Mouse (Mus musculus) cerebellum, adult 2 months (tissue): ENCODE results near the gene Sox15. TPM values are rescaled to one million over a fixed set of nuclear protein-coding genes. Genes with fewer than 3 reads are reported as not detected.

ENCODE experiments used
- DNase-seq, 2 experiments: peaks; one replicate each; pipeline ENCODE4 v3.0.0; 2021
- H3K27ac ChIP-seq: fragments of 200-500 bp; 2 replicates; pipeline ENCODE4 v1.5.1; 2012; ENCODE audit warnings: low read length, control low read depth, inconsistent platforms; ENCODE audit not compliant: insufficient read depth
- H3K27me3 ChIP-seq: fragments of 200-500 bp; 2 replicates; pipeline ENCODE4 v1.6.1; 2012; ENCODE audit warnings: inconsistent platforms, mild to moderate bottlenecking, low read length, moderate library complexity; ENCODE audit not compliant: control insufficient read depth, insufficient read depth
- H3K4me1 ChIP-seq: fragments of 200-500 bp; 2 replicates; pipeline ENCODE4 v1.6.1; 2011; ENCODE audit warnings: low read length; ENCODE audit not compliant: control insufficient read depth, insufficient read depth
- H3K4me3 ChIP-seq: fragments of 200-500 bp; replicated peaks from 2 replicates; pipeline ENCODE3; 2011; ENCODE audit warnings: mild to moderate bottlenecking, low read depth, low read length, control low read depth; ENCODE audit not compliant: insufficient read depth
- CTCF ChIP-seq: fragments of 200-500 bp; IDR thresholded peaks from 2 replicates; pipeline ENCODE4 v1.5.1; 2011; ENCODE audit warnings: low read depth, mild to moderate bottlenecking, control low read depth, low read length, moderate library complexity, borderline replicate concordance; ENCODE audit not compliant: insufficient read depth
- POLR2A ChIP-seq: fragments of 200-500 bp; IDR thresholded peaks from 2 replicates; pipeline ENCODE4 v1.6.1; 2011; ENCODE audit warnings: low read length, control low read depth, borderline replicate concordance; ENCODE audit not compliant: insufficient read depth
- WGBS: fragments of 180-500 bp; shearing (Covaris S2); methylation state at CpG from one replicate; pipeline ENCODE4 v1.1.7; 2018; 5-methylcytosine and 5-hydroxymethylcytosine counted together
- polyA plus RNA-seq: library from polyadenylated mRNA; depleted of rRNA; stranded (reverse); fragments of >200 nt; gene quantifications from 2 replicates; pipeline ENCODE4 v1.2.3, GENCODE M21; 2012

The Sox15 gene
- polyA plus RNA-seq, 1 experiment = not detected

DNA sequence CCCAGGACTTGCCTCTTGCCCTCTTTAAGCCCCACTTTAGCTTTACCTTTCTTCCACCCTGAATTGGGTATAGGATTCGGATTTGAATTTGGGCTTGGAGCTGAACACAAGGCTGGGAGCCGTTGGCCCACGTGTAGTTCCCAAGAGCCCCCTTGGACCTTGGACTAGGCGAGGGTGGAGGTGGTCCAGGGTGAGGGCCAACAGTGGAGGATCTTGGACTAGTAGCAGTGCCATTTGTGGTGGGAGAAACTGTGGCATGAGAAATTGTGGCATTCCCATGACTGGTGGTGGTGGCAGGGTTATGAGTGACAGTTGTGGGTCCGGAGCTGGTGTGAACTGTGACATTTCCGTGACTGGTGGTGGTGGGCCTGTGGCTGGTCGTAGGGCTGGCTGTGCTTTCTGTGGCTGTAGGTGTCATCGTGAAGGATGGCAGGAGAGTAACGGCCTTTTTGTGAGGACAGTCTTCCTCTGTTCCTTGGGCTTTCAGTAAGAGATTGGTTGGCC, 10.4 kb downstream of the Sox15 start:
- no peak overlapping the region for H3K4me3 ChIP-seq
- WGBS = 60% methylated on average over 9 of the region's 9 CpGs
- TF ChIP-seq POLR2A = no peak
- TF ChIP-seq CTCF = no peak
- peaks cover 3% of the 10 kb centered on the region; the same call in 1 of the 2 replicates for H3K4me1 ChIP-seq
- H3K27ac ChIP-seq = no peak overlapping the region
- DNase-seq = no peak
- no peaks in the 10 kb centered on the region for H3K27me3 ChIP-seq

DNA sequence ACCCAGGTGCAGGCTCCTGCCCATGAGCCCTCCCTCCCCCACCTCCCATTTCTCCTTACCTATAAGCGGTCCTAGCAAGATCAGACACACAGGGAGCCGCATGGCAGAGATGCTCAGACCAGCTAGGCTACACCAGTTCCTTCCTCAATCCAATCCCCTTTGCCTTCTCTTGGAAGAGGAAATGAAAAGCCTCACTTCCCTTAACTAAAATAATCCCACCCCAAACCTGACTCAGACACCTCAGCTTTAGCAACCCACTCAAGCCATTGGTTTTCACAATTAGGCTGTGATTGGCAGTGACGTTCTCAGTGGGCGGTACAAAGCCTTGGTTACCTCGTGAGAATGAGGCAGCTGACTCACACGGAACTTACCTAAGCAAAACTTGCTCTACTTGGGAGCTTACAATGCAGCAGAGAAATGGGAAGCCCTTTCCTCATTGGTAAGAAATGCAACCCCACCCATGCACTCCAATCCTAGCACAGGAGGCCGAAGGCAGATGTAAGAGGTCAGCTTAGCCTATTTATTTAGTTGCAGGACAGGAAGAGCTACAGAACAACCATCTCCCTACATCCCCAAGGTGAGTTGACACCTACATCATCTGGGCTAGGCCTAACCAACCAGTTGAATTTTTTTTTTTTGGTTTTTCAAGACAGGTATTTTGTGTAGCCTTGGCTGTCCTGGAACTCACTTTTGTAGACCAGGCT, 11.0 kb downstream of the Sox15 start, which contains the start of gene Cd68:
Cd68 (minus strand) TSS at position 193 of the 704 bp plus-strand sequence.
- H3K27ac ChIP-seq = no peak within 1 kb of the TSS

DNA sequence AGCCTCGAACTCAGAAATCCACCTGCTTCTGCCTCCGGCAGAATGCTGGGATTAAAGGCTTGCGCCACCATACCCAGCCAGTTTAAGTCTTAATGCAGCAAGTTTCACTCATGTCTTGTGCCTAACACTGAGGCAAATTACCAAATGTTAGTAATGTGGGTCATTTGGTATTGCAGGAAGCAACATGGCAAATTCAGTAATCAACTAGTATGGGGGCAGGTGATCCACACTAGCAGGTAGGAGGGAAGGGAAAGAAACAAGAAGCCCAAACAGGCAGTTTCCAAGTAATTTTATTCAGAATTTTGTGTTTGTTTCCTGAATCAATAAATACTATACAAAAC, 11.5 kb downstream of the Sox15 start:
- DNase-seq = no peak
- 91% methylated on average over 3 of the region's 3 CpGs for WGBS

More for the DNA sequence above, 11.0 kb downstream of the Sox15 start, which contains the start of gene Cd68:
- H3K4me1 ChIP-seq = peaks cover 3% of the 10 kb centered on the region; the same call in 1 of the 2 replicates
- no peak within 1 kb of the TSS for H3K4me3 ChIP-seq
- no peak for DNase-seq
- no peaks in the 10 kb centered on the region for H3K27me3 ChIP-seq
- no peak for TF ChIP-seq CTCF
- no peak for TF ChIP-seq POLR2A
- 42% methylated on average over 7 of the region's 7 CpGs for WGBS

DNA sequence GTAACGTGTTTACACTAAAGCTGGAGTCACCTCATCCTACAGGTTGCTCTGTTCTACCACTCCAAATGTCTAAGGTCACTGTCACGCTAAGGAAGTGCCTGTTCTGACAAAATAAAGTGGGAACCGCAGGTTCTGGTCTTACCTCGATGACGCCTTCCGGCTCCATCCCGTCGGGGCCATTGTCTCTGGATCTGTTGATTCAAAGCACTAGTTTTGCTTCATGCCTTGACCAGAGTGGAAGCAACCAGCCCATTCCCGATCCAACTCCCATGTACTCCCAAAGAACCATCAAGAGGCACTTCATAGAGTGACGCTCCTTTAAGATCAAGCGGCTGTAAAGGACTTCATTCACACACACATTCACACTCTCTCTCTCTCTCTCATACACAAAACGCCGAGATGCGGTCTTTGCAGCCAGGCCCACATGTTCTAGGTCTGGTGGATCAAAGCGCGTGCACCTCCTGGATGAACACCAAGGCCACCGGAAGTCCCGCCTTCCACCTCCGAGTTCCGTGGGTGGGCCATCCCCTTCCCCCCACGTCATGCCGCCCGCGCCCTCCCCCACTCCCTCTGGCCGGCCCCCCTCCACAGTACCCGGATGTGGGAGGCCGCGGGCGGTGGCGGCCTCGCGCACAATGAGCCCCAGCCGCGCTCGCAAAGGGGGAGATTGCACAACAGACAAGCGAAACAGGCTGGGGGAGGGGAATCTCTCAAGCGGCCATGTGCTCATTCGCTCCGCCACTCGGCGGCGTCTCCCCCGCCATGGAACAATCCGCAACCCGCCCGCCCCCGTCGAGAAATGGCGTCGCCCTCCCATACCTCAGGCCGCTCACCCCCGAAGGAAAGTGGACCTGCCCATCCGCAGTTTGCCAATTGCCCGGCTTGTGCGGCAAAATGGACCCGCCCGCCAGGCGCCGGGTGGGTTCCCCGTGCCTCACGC, 15.9 kb downstream of the Sox15 start:
- DNase-seq = peak; percentile 95
- peak overlapping the region; percentile 82 for H3K4me3 ChIP-seq
- no peaks in the 10 kb centered on the region; the same call in 1 of the 2 replicates for H3K4me1 ChIP-seq
- H3K27me3 ChIP-seq = no peaks in the 10 kb centered on the region
- TF ChIP-seq CTCF = no peak
- peak; percentile 52; the same call in 1 of the 2 replicates for TF ChIP-seq POLR2A
- WGBS = under 1% methylated on average over 59 of the region's 61 CpGs
- peak overlapping the region; percentile 91 for H3K27ac ChIP-seq

More for the DNA sequence above, 11.5 kb downstream of the Sox15 start:
- Histone ChIP-seq H3K4me3 (no peak overlapping the region), H3K27ac (no peak overlapping the region), H3K4me1 (peaks cover 3% of the 10 kb centered on the region; the same call in 1 of the 2 replicates), H3K27me3 (no peaks in the 10 kb centered on the region)
- TF ChIP-seq POLR2A = no peak
- no peak for TF ChIP-seq CTCF

DNA sequence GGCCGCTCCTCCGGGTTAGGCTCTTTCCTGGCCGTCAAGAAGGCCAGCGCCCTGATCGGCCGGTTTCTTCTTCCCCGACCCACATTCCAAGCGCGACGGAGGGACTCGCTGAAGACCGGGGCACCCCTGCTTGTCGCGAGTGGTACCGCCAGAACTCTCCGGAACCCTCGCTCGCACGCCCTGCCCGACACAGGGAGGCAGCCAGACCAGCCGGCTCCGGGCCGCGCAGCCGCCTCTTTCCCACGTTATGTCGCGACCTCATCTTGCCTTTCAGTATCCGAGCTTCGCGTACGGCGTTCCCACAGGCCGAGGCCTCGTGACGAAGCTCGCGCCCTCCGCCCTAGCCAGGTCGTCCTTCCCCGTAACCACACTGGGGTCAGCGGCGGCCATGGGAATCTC, 16.6 kb downstream of the Sox15 start:
- H3K27me3 ChIP-seq = no peaks in the 10 kb centered on the region
- no peak for TF ChIP-seq POLR2A
- TF ChIP-seq CTCF = no peak
- H3K4me3 ChIP-seq = peak overlapping the region; percentile 82
- no peak for DNase-seq
- H3K27ac ChIP-seq = peak overlapping the region; percentile 91
- WGBS = under 1% methylated on average over 43 of the region's 43 CpGs
- H3K4me1 ChIP-seq = no peaks in the 10 kb centered on the region; the same call in 1 of the 2 replicates

DNA sequence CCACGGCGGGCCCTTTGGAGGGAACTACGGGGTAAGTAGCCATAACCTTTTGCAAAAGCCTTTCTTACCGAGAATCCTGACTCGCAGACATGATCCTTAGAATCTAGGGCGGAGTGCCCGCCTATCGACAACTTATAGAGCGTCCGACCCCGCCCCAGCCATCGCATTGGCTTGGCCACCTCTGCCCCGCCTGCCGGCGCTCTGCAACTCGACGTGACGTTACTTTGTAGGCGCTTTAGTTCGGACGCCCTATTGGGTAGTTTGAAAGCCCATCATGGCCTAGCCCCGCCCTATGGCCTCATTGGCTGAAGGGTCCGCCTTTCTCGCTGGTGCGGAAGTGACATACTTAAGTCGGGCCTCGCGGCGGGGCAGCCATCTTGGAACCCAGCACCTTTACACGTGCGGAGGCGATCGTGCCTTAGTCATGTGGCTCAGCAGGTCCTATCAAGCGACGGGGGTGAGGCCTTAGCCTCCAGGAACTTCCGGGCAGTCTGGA, 17.1 kb downstream of the Sox15 start, which contains the start of gene Eif4a1:
Eif4a1 (minus strand) TSS at position 213 of the 496 bp plus-strand sequence.
- H3K4me3 ChIP-seq = peak within 1 kb of the TSS; percentile 82
- H3K27me3 ChIP-seq = no peaks in the 10 kb centered on the region
- H3K4me1 ChIP-seq = no peaks in the 10 kb centered on the region; the same call in 1 of the 2 replicates
- under 1% methylated on average over 36 of the region's 36 CpGs for WGBS
- H3K27ac ChIP-seq = peak within 1 kb of the TSS; percentile 91
- TF ChIP-seq POLR2A = peak; percentile 85; the same call in 1 of the 2 replicates
- TF ChIP-seq CTCF = no peak
- DNase-seq = peak; percentile 100

DNA sequence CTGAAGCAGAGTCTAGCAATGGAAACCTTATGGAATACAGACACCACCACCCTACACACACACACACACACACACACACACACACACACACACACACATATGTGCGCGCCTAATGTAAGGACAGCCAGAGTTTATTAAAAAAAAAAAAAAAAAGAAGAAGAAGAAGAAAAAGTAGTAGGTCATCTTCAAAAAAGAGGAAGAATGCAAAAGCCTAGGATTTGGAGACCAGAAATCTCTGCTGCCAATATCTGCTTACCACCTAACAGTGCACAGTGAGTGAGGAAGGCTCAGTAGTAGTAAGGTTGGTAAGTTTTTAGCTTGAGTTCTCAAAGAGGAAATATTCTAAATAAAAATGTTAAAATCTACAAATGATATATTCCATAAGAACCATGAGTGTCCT, 24.0 kb downstream of the Sox15 start:
- H3K4me1 ChIP-seq = peaks cover 8% of the 10 kb centered on the region; the same call in 1 of the 2 replicates
- no peak for DNase-seq
- no peak overlapping the region for H3K4me3 ChIP-seq
- no peaks in the 10 kb centered on the region for H3K27me3 ChIP-seq
- TF ChIP-seq CTCF = no peak
- no peak for TF ChIP-seq POLR2A
- no peak overlapping the region for H3K27ac ChIP-seq
- 88% methylated on average over 2 of the region's 2 CpGs for WGBS
